Mouse (Mus musculus) kidney, postnatal 14 days (tissue): ENCODE measurements around the gene Osgepl1.
"Not testable (repeated sequence)": the region's sequence is repeated elsewhere in the genome, so short reads cannot be mapped to it uniquely, and the experiment has no call there.

Source experiments
- DNase-seq: peaks from one replicate; pipeline ENCODE4 v3.0.0; 2022; ENCODE audit warnings: mixed read lengths

The Osgepl1 gene

GRCm38 (mm10) chr1:53312989-53313967 is at the start of gene Osgepl1:
Osgepl1 (plus strand) TSS chr1:53313624.
- peak; percentile 91 for DNase-seq

DNA sequence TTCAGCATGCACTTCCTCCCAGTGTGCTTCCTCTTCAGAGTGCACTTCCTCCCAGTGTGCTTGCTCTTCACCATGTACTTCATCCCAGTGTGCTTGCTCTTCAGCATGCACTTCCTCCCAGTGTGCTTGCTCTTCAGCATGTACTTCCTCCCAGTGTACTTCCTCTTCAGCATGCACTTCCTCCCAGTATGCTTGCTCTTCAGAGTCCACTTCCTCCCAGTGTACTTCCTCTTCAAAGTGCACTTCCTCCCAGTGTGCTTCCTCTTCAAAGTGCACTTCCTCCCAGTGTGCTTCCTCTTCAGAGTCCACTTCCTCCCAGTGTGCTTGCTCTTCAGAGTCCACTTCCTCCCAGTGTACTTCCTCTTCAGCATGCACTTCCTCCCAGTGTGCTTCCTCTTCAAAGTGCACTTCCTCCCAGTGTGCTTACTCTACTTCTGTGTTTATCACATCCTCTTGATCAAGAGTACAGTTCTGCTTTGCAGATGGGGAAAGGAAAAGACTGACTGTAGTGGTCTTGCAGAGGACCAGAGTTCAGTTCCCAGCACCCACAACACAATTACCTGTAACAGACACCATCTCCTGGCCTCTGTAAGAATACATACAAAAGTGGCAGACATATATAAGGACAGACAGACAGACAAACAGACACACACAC is 48.3 kb upstream of the Osgepl1 start:
- DNase-seq: not testable (repeated sequence)

GRCm38 (mm10) chr1:53269901-53270300 is 43.5 kb upstream of the Osgepl1 start:
- DNase-seq: no peak

DNA sequence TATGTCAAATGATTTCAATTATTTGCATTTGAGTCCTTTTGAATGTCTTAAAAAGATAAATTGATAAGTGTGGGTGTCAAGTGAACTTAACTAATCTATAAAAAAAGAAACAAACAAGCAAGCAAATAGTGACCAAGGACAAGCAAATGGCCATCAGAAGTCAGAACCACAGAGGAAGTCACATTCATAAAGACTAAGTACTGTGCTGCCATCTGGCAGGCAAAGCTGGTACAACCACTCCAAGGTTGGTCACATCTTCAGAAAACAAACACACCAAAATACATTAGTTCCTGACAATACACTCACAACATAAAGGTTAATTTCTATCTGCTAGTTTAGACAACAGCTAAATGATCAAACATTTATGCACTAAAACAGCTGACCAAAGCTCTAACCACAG is 40.8 kb upstream of the Osgepl1 start:
- peak; percentile 34 for DNase-seq

- DNase-seq: peak; percentile 4
These were observed 22.2 kb upstream of the Osgepl1 start for GRCm38 (mm10) chr1:53291197-53291596.

DNA sequence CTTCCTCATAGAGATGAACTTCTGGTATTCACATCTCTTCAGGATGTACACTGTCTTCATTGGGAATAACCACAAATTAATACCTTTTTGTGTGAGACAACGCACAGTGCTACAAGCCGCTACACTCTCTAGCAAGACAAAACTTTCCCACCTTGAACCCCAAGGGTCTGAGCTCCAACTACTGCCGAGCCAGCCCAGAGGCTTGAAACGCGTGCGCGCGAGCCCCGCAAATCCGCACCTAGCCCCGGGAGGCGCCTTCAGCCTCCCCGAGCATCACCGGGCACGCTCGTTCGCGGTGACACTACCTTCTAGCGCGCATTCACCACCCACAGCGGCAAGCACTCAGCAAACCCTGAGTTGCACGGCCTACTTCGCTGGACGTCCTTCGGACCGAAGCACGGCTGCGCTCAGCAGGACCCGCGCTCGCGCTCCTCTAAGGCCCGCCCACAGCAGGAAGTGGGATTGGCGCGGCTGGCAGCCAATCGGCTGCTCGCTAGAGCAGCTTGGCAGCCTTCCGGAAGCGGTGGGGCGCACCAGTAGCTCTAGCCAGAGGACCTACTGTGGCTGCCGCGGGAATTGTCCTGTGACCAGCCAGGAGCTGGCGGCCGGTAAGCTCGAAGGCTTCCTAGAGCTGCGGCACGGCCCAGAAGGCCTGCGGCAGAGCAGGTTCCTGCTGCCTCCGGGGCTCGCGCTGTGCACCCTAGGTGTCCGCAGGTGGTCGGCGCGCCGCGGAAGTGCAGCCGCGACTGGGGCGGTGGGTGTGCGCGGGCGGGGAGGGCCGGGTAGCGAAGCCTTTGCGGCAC is 16.6 kb upstream of the Osgepl1 start, which contains the start of the genes Pms1, Ormdl1 and Gm28778:
Gene Pms1, minus strand, starts transcription at position 438 of the 803 bp plus-strand sequence.
Gene Ormdl1, plus strand, starts transcription at position 515 of the 803 bp plus-strand sequence.
Gene Gm28778, plus strand, starts transcription at position 531 of the 803 bp plus-strand sequence.
- peak; percentile 96 for DNase-seq

- no peak for DNase-seq
These were observed 12.9 kb upstream of the Osgepl1 start for GRCm38 (mm10) chr1:53300506-53300905.

- DNase-seq: no peak
These were observed 8.4 kb downstream of the Osgepl1 start for GRCm38 (mm10) chr1:53321662-53322344.

DNA sequence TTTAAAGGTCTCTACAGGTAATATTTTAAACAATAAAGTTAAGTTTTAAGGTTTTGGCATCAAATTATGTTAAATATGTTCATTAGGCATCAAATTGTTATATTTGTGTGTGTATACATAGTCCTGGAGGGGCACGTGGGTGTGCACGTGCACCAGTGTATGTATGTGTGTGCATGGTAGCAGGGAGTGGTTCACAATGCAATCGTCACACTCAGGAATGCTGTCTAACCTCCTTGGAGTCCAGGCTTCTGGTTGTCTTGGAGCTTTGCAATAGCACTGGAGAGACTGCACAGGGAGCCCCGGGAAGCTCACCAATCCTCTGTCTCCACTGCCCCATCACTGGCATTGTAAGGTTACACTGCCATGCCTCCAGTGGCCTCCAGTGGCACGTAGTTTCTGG is 9.8 kb downstream of the Osgepl1 start:
- no peak for DNase-seq

DNA sequence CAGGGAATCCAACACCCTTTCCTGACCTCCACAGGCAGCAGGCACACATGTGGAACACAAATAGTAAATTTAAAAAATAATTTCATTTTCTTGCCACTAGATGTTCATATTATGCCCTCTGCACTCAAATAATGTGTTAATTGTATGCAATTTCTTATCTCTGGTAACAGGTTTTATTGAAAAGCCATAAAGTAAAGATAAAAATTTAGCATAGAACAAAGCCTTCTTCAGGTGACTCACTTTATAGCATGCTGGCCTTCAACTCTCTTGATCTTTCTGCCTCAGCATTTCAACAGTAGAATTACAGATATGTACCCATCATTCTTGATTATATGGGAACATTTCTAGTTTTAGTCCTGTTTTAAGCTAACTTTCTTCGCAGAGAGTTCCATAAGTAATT is 10.9 kb downstream of the Osgepl1 start:
- DNase-seq: no peak

DNA sequence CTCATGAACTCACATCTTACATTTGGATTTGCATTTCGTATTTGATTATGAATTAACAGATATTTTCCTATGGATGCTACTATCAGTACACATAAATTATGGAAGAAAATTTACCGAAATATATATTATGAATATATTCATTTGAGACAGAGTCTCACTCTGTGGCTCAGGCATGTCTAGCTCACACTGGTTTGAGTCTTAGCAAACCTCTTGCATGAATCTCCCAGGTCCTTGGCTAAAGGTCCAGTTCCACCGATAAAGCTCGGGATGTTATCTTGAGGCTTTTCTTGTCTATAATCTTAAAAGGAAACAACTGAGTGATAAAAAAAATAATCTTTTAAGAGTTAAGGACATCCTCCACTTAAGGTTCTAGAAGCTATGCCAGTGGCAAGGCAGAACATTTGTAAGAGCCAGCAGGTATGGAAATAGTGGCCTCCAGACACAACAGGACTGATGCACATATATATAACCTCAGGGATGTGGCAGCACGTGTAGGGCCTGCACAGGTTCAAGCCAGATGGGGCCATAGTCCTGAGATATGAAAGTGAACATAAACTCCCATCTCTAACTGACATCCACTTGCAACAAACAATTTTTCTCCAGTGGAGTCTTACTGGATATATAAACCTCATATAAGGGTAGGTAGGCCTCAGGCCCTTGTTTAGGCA is 11.5 kb downstream of the Osgepl1 start:
- DNase-seq: no peak

DNA sequence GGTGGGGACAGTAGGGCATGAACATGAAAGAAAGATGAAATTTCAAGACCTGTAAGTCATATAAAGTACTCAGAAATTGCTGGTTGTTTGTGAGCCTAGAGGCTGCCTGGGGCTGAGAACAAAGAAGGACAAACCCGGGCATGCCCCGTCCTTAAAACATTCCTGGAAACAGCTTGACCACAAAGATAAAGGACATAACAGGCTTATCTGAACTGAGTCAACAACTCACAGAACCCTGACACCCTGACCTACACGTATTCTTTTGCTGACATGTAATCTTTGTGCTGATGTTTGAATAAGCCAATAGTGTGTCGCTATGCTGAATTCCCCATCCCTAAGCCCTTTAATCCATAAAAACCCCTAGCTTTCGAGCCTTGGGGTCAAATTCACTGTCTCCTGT is 20.1 kb downstream of the Osgepl1 start:
- not testable (repeated sequence) for DNase-seq

- no peak for DNase-seq
These were observed 22.0 kb downstream of the Osgepl1 start for GRCm38 (mm10) chr1:53335465-53335864.

DNA sequence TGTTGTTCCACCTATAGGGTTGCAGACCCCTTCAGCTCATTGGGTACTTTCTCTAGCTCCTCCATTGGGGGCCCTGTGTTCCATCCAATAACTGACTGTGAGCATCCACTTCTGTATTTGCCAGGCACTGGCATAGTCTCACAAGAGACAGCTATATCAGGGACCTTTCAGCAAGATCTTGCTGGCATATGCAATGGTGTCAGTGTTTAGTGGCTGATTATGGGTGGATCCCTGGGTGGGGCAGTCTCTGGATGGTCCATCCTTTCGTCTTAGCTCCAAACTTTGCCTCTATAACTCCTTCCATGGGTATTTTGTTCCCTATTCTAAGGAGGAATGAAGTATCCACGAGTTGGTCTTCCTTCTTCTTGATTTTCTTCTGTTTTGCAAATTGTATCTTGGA is 24.0 kb downstream of the Osgepl1 start:
- DNase-seq: not testable (repeated sequence)

DNA sequence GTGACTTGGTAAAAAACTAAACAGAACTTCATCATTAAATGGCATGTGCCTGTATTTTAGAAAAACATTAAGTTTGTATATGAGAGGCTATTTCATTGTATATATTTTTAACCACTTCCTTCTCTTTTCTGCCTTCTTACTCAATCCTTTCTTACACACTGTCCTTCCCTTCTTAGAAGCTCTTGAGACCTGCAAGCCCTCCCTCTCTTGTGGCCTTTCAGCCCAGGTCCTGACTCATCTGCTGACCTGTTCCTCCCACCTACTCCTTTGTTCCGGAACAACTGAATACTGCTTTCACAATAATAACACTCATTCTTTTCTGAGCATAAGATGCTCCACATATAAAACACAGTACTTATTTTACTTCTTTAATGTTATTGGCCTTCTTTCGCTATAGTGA is 27.6 kb downstream of the Osgepl1 start:
- DNase-seq: no peak

GRCm38 (mm10) chr1:53352327-53353261 is 39.2 kb downstream of the Osgepl1 start, which contains the start of the genes Asdurf, Gm28551 and Asnsd1:
Asdurf (minus strand) TSS chr1:53352619.
Gm28551 (minus strand) TSS chr1:53352667.
Asnsd1 (minus strand) TSS chr1:53352752.
- DNase-seq: peak; percentile 97

- DNase-seq: no peak
These were observed 45.6 kb downstream of the Osgepl1 start for GRCm38 (mm10) chr1:53358988-53359387.
